Mouse (Mus musculus) lung, adult 2 months (tissue): Measurements from ENCODE around the gene Mllt3. TPM values are rescaled to one million over a fixed set of nuclear protein-coding genes. Genes with fewer than 3 reads are reported as not detected.

Experiments used
- DNase-seq: peaks from one replicate; pipeline ENCODE4 v3.0.0; 2022
- H3K4me1 ChIP-seq: fragments of 200-500 bp; 2 replicates; pipeline ENCODE4 v1.6.1; 2011; ENCODE audit warnings: low read length; ENCODE audit not compliant: control insufficient read depth, insufficient read depth
- H3K4me3 ChIP-seq: fragments of 200-500 bp; replicated peaks from 2 replicates; pipeline ENCODE3; 2011; ENCODE audit warnings: low read depth, mild to moderate bottlenecking, control low read depth, low read length; ENCODE audit errors: extremely low read depth
- CTCF ChIP-seq: fragments of 200-500 bp; IDR thresholded peaks from 2 replicates; pipeline ENCODE4 v1.5.1; 2011; ENCODE audit warnings: mild to moderate bottlenecking, low read length, control low read depth; ENCODE audit not compliant: insufficient read depth
- POLR2A ChIP-seq: fragments of 200-500 bp; IDR thresholded peaks from 2 replicates; pipeline ENCODE4 v1.6.1; 2011; ENCODE audit warnings: low read depth, mild to moderate bottlenecking, control low read depth, low read length, borderline replicate concordance; ENCODE audit errors: extremely low read depth
- WGBS: fragments of 180-500 bp; shearing (Covaris S2); methylation state at CpG from one replicate; pipeline ENCODE4 v1.1.7; 2018; 5-methylcytosine and 5-hydroxymethylcytosine counted together
- polyA plus RNA-seq: library from polyadenylated mRNA; depleted of rRNA; stranded (reverse); fragments of >200 nt; gene quantifications from 2 replicates; pipeline ENCODE4 v1.2.3, GENCODE M21; 2012

Gene Mllt3
- polyA plus RNA-seq, 1 experiment, result 8.5 TPM

DNA sequence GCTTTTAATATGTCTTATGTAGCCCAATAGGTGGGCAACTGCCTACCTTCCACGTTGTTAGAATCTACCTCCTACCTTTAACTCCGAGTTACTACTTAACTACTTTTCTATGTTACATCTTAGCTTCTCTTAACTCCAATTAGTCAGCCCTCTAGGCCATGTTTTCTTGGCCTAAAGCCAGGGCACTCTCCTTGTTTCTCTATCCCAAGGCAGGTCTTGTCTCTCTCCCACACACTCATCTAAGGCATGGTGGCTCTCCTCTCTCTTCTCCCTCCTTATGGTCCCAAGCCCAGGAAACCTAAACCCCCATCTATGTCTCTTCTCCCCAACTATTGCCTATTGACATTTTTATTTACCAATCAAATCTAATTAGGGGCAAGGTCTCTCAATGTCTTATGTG lies 273.5 kb downstream of the Mllt3 start:
- Histone ChIP-seq H3K4me1 (no peaks in the 10 kb centered on the region), H3K4me3 (no peak overlapping the region)
- DNase-seq, result no peak
- TF ChIP-seq POLR2A, result no peak
- TF ChIP-seq CTCF, result no peak
- 82% methylated on average over 2 of the region's 2 CpGs for WGBS

DNA sequence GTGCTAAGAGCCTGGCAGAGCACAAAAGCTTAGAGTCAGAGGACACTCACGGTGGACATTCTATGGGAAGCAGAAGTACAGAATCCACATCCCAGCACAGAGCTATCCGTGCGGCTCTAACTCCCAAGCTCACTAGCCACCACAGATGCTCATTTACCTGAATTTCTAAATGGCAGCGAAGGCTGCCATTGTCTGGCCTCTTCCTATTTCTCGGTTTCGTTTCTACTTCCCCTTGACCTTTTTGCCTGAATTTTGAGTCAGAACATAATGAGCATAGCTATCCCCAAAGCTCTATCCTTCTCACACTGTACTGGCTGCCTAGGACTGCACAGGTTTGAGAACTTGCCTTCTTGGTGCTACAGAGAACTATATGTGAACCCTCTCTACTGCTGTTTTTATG lies 274.1 kb downstream of the Mllt3 start:
- Histone ChIP-seq H3K4me1 (no peaks in the 10 kb centered on the region), H3K4me3 (no peak overlapping the region)
- TF ChIP-seq CTCF (no peak), POLR2A (no peak)
- DNase-seq, result no peak
- WGBS, result 84% methylated on average over 6 of the region's 6 CpGs

DNA sequence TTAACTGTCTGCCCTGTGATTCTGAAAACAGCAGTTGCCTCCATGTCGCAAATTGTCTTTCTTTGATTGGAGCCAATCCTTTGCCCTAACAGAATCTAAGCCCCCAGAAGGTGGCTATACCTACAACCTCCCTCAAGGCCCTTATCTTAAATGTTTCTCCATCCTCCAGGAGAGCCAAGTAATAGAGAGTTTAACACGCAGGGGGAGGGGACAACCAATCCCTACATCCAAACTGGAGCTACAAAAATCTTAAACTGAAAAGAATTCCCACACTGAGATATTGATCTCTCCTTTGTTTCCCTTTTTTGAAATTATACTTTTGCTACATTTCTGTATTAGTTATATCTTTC lies 281.7 kb downstream of the Mllt3 start:
- H3K4me1 ChIP-seq, result no peaks in the 10 kb centered on the region
- no peak overlapping the region for H3K4me3 ChIP-seq
- no peak for DNase-seq
- WGBS, result 86% methylated on average over 2 of the region's 2 CpGs
- no peak for TF ChIP-seq POLR2A
- TF ChIP-seq CTCF, result no peak

- 90% methylated on average over 5 of the region's 5 CpGs for WGBS
- no peak for TF ChIP-seq POLR2A
- no peak for TF ChIP-seq CTCF
- no peaks in the 10 kb centered on the region for H3K4me1 ChIP-seq
Measured at GRCm38 (mm10) chr4:87750856-87751514, 282.2 kb downstream of the Mllt3 start.

GRCm38 (mm10) chr4:87749532-87750234 lies 283.5 kb downstream of the Mllt3 start:
- 43% methylated on average over 4 of the region's 4 CpGs for WGBS
- no peak for DNase-seq

More at GRCm38 (mm10) chr4:87750856-87751514, 282.2 kb downstream of the Mllt3 start:
- H3K4me3 ChIP-seq, result no peak overlapping the region
- no peak for DNase-seq

DNA sequence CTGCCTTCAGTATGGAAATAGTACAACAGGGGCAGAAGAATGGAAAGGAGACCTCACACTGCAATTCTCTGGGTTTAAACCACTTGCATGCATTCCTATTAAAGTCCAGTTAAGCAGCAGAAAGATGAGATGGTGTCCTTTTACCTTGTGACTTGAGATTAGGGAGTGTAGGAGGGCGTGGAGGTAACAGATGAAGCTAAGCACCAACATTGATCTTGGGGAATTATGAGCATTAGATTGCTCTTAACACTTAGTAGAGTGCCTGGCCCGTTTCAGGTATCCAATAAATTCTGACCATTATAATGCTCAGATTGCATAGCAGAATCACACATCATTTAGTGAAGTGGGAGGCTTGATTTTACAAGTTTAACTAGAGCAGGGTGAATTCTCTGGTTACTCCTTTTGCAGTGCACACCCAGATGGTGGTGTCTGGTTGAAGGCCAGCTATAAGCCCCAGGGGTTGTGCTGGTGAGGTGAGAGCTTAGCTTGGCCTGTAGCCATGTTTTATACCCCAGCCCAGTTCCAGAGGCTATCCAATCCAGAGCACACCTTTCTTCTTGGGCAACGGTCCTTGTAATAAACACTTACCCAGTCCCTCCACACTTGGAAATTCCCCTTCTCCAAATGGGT lies 288.0 kb downstream of the Mllt3 start:
- Histone ChIP-seq H3K4me3 (no peak overlapping the region), H3K4me1 (no peaks in the 10 kb centered on the region)
- 78% methylated on average over 3 of the region's 3 CpGs for WGBS
- TF ChIP-seq POLR2A (no peak), CTCF (no peak)
- DNase-seq, result no peak

More at GRCm38 (mm10) chr4:87749532-87750234, 283.5 kb downstream of the Mllt3 start:
- Histone ChIP-seq H3K4me3 (no peak overlapping the region), H3K4me1 (no peaks in the 10 kb centered on the region)
- no peak for TF ChIP-seq CTCF
- no peak for TF ChIP-seq POLR2A

- Histone ChIP-seq H3K4me1 (no peaks in the 10 kb centered on the region; the same call in 1 of the 2 replicates), H3K4me3 (no peak overlapping the region)
- TF ChIP-seq POLR2A (no peak), CTCF (no peak)
- WGBS, result 53% methylated on average over 7 of the region's 7 CpGs
- no peak for DNase-seq
Measured at GRCm38 (mm10) chr4:87739524-87740128, 293.5 kb downstream of the Mllt3 start.

DNA sequence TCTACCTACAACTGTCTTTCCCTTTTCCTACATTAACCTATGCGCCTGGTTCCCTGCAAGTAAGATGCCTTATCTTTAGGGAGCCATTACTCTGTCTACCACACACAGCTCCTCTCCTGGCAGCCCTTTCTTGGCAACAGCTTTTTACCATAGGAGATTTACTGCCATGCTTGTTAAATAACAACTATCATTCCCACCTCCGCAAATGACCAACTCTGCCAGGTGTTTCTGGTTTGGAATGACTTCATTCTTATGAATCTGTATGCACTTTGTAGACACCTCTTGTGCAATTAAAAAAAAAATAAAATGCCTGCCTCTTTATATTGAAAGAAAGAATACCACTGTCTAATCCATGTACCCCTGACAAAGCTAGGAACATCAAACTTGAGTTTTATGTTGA lies 294.1 kb downstream of the Mllt3 start:
- H3K4me1 ChIP-seq, result no peaks in the 10 kb centered on the region; the same call in 1 of the 2 replicates
- H3K4me3 ChIP-seq, result no peak overlapping the region
- no peak for DNase-seq
- WGBS, result 96% methylated on average over 2 of the region's 2 CpGs
- TF ChIP-seq POLR2A, result no peak
- no peak for TF ChIP-seq CTCF

GRCm38 (mm10) chr4:87737201-87737806 lies 295.9 kb downstream of the Mllt3 start:
- Histone ChIP-seq H3K4me1 (no peaks in the 10 kb centered on the region; the same call in 1 of the 2 replicates), H3K4me3 (no peak overlapping the region)
- TF ChIP-seq POLR2A (no peak), CTCF (no peak)
- no peak for DNase-seq
- 78% methylated on average over 6 of the region's 6 CpGs for WGBS

GRCm38 (mm10) chr4:87736779-87737178 lies 296.4 kb downstream of the Mllt3 start:
- 20% methylated on average over 3 of the region's 3 CpGs for WGBS
- no peak overlapping the region for H3K4me3 ChIP-seq

More at GRCm38 (mm10) chr4:87736779-87737178, 296.4 kb downstream of the Mllt3 start:
- TF ChIP-seq CTCF (no peak), POLR2A (no peak)
- no peak for DNase-seq
- no peaks in the 10 kb centered on the region; the same call in 1 of the 2 replicates for H3K4me1 ChIP-seq
